Mouse (Mus musculus): ENCODE measurements at regions not wholly inside any gene's neighbourhood (a gene's known extent, or its start where the extent isn't known, plus 50 kb on each side); places are given as distances from the start of the nearest gene placed in this dataset. TPM values are rescaled to one million over a fixed set of nuclear protein-coding genes. Genes with fewer than 3 reads are reported as not detected.

GRCm38 (mm10) chr4:33823850-33824249 is 100.5 kb upstream of the Cnr1 start:
- Histone ChIP-seq H3K4me2 (replicated peaks) (no peak overlapping the region), H3K4me3 (replicated peaks) (no peak overlapping the region), H3K36me3 (no peaks in the 10 kb centered on the region), H3K9ac (replicated peaks) (no peak overlapping the region), H3K9me3 (no peaks in the 10 kb centered on the region), H3K4me1 (replicated peaks) (peaks cover 12% of the 10 kb centered on the region), H3K27ac (no peak overlapping the region), H3K27me3 (no peaks in the 10 kb centered on the region)
- ATAC-seq = no peak
- 2% methylated on average over 5 of the region's 5 CpGs for WGBS

DNA sequence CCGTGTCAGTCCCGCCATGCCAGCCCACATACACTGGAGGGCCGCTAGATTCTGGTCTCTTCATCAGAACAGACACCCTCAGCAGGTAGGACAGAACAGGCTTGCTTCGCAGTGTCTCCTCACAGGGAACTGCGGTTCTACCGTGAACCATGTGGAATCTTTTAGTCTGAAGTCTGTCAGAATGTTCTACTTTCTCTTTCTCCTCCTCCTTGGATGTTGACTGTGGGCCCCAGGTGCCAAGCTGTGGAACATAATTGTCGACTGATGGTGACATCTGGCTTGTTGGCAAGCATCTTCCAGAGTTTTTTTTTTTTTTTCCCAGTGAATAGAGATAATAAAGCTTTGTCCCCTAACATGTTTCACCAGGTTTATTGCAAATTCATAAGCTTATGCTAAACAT is 91.3 kb upstream of the Cnr1 start:
- H3K4me3 ChIP-seq (replicated peaks) = no peak overlapping the region
- no peaks in the 10 kb centered on the region for H3K27me3 ChIP-seq
- H3K27ac ChIP-seq = no peak overlapping the region
- no peak overlapping the region for H3K9ac ChIP-seq (replicated peaks)
- ATAC-seq = no peak
- WGBS = 77% methylated on average over 7 of the region's 7 CpGs
- no peaks in the 10 kb centered on the region for H3K9me3 ChIP-seq
- no peaks in the 10 kb centered on the region for H3K4me1 ChIP-seq (replicated peaks)
- H3K36me3 ChIP-seq = no peaks in the 10 kb centered on the region
- no peak overlapping the region for H3K4me2 ChIP-seq (replicated peaks)

DNA sequence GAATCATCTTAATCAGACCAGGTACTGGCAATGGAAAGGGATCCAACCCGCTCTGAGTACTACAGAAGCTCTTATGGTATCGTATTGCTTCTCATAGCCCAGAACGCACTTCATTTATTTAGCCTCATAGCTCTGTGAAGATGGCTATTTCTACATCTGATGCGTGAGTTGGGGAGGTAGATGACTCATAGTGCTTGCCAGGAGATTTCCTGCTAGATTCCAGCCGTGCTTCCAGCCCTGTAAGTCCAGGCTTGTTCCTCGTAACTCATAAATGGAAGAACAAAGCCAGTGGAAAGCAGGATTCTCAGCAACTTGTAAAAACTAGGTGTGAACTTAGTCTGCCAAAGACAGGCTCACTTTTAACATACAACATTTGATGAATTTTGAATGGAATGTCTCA is 86.0 kb upstream of the Cnr1 start:
- Histone ChIP-seq H3K36me3 (no peaks in the 10 kb centered on the region), H3K9me3 (no peaks in the 10 kb centered on the region), H3K9ac (replicated peaks) (no peak overlapping the region), H3K27ac (no peak overlapping the region), H3K27me3 (no peaks in the 10 kb centered on the region), H3K4me3 (replicated peaks) (no peak overlapping the region), H3K4me1 (replicated peaks) (peaks cover 7% of the 10 kb centered on the region), H3K4me2 (replicated peaks) (no peak overlapping the region)
- 89% methylated on average over 6 of the region's 6 CpGs for WGBS
- no peak for ATAC-seq

- 69% methylated on average over 14 of the region's 14 CpGs for WGBS
- H3K27me3 ChIP-seq = no peaks in the 10 kb centered on the region
- H3K4me1 ChIP-seq (replicated peaks) = peaks cover 7% of the 10 kb centered on the region
- H3K4me2 ChIP-seq (replicated peaks) = no peak overlapping the region
- H3K9me3 ChIP-seq = no peaks in the 10 kb centered on the region
- H3K4me3 ChIP-seq (replicated peaks) = no peak overlapping the region
- H3K9ac ChIP-seq (replicated peaks) = no peak overlapping the region
- peak; percentile 60; the same call in 1 of the 2 replicates for ATAC-seq
- no peaks in the 10 kb centered on the region for H3K36me3 ChIP-seq
- H3K27ac ChIP-seq = no peak overlapping the region
Measured at GRCm38 (mm10) chr4:33840119-33840518, 84.3 kb upstream of the Cnr1 start.

DNA sequence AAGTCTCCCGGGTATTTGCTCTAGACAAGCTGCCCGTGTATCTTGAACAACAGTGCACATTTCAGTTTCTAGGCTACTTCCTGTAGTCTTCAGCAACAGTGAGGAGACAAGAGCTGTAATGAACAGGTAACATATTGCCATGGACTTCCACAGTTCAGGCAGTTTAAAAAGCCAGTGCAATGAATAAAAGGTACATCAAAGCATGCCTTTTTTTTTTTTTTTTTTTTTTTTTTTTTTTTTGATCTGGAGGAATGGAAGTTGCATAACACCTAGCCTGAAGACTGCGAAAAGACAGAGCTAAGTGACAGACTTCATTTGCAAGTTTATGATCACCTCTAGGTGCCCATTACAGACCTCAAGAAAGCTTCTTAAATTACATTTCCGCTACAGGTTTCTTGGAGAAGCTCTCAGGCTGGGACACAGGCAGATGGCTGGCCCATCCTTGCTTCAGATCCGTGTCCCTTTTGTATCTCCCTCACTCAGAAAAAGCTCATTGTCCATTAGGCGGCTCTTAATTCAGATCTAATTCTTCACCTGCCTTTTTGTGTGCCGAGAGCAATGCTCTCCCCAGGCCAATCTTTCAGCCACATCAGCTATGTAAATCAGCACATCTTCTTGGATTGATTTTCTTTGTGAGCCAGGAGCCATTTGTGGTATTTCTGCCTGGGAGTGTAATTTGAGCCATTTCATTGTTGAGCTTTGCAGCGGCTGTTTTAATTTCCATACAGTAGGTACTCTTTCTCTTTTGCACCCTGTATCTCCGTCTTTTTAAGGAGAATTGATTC is 78.6 kb upstream of the Cnr1 start:
- H3K27me3 ChIP-seq = no peaks in the 10 kb centered on the region
- peak overlapping the region; percentile 36 for H3K4me2 ChIP-seq (replicated peaks)
- H3K4me1 ChIP-seq (replicated peaks) = peaks cover 11% of the 10 kb centered on the region
- no peaks in the 10 kb centered on the region for H3K9me3 ChIP-seq
- H3K9ac ChIP-seq (replicated peaks) = peak overlapping the region; percentile 46; the same call in 1 of the 2 replicates
- whole genome bisulfite sequencing = 25% methylated on average over 9 of the region's 9 CpGs
- H3K36me3 ChIP-seq = no peaks in the 10 kb centered on the region
- ATAC-seq = 0 out of 2 replicates have a peak, but pooled peaks have one; percentile 22
- no peak overlapping the region for H3K4me3 ChIP-seq (replicated peaks)
- peak overlapping the region; percentile 44 for H3K27ac ChIP-seq

DNA sequence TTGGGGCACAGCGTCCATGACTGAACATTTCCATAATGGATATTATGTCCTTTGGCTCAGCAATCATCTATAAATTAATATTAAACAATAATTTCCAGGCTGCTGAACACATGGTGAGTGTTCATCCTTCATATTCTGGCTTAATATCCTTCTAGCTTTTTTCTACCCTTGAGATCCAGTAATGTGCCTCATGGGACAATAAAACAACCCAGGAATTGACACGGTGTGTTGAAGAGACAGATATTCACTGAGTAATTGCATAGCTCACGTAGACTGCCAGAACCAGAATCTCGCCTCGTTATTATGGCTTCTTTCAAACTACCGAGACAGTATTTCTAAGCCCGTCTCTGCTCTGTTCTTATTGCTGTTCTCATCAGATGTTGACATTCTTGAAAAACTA is 74.1 kb upstream of the Cnr1 start:
- no peaks in the 10 kb centered on the region for H3K36me3 ChIP-seq
- WGBS = 65% methylated on average over 7 of the region's 7 CpGs
- no peak overlapping the region for H3K4me2 ChIP-seq (replicated peaks)
- no peak overlapping the region for H3K9ac ChIP-seq (replicated peaks)
- no peaks in the 10 kb centered on the region for H3K9me3 ChIP-seq
- peaks cover 11% of the 10 kb centered on the region for H3K4me1 ChIP-seq (replicated peaks)
- no peak overlapping the region for H3K4me3 ChIP-seq (replicated peaks)
- ATAC-seq = no peak
- H3K27me3 ChIP-seq = no peaks in the 10 kb centered on the region
- H3K27ac ChIP-seq = no peak overlapping the region

GRCm38 (mm10) chr4:33852294-33852693 is 72.1 kb upstream of the Cnr1 start:
- no peak overlapping the region for H3K4me3 ChIP-seq (replicated peaks)
- no peak for ATAC-seq
- no peaks in the 10 kb centered on the region for H3K36me3 ChIP-seq
- no peaks in the 10 kb centered on the region for H3K27me3 ChIP-seq
- no peak overlapping the region for H3K27ac ChIP-seq
- no peak overlapping the region for H3K9ac ChIP-seq (replicated peaks)
- H3K4me2 ChIP-seq (replicated peaks) = no peak overlapping the region
- no peaks in the 10 kb centered on the region for H3K4me1 ChIP-seq (replicated peaks)
- H3K9me3 ChIP-seq = no peaks in the 10 kb centered on the region
- WGBS = 85% methylated on average over 5 of the region's 5 CpGs

- Histone ChIP-seq H3K36me3 (no peaks in the 10 kb centered on the region), H3K4me1 (replicated peaks) (no peaks in the 10 kb centered on the region), H3K27me3 (no peaks in the 10 kb centered on the region), H3K9ac (replicated peaks) (no peak overlapping the region), H3K4me2 (replicated peaks) (no peak overlapping the region), H3K27ac (no peak overlapping the region), H3K4me3 (replicated peaks) (no peak overlapping the region), H3K9me3 (no peaks in the 10 kb centered on the region)
- no peak for ATAC-seq
Measured at GRCm38 (mm10) chr4:33855112-33855511, 69.3 kb upstream of the Cnr1 start.

DNA sequence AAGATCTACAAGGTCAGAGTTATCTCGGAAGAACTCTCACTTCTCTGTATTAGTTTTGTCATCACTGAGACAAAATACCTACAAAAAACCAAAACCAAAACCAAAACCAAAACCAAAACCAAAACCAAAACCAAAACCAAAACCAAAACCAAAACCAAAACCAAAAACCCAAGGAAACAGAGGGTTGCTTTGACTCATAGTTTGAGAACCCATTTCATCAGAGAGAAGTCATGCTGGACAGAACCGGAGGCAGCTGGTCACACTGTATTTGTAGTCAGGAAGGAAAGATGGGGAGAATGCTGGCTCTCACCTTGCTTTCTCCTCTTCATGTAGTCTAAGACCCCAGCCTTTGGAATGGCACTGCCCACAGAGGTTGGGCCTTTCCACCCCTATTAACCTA is 57.3 kb upstream of the Cnr1 start:
- WGBS = 88% methylated on average over 2 of the region's 2 CpGs
- H3K27ac ChIP-seq = no peak overlapping the region
- H3K4me2 ChIP-seq (replicated peaks) = no peak overlapping the region
- H3K27me3 ChIP-seq = no peaks in the 10 kb centered on the region
- no peak overlapping the region for H3K4me3 ChIP-seq (replicated peaks)
- H3K4me1 ChIP-seq (replicated peaks) = no peaks in the 10 kb centered on the region
- no peak for ATAC-seq
- no peaks in the 10 kb centered on the region for H3K36me3 ChIP-seq
- H3K9ac ChIP-seq (replicated peaks) = no peak overlapping the region
- no peaks in the 10 kb centered on the region for H3K9me3 ChIP-seq

- WGBS = 36% methylated on average over 5 of the region's 5 CpGs
- Histone ChIP-seq H3K36me3 (no peaks in the 10 kb centered on the region), H3K27ac (no peak overlapping the region), H3K4me2 (replicated peaks) (no peak overlapping the region), H3K9ac (replicated peaks) (no peak overlapping the region), H3K27me3 (no peaks in the 10 kb centered on the region), H3K4me3 (replicated peaks) (no peak overlapping the region), H3K4me1 (replicated peaks) (no peaks in the 10 kb centered on the region), H3K9me3 (no peaks in the 10 kb centered on the region)
- ATAC-seq = no peak
Measured at GRCm38 (mm10) chr4:33869317-33869716, 55.1 kb upstream of the Cnr1 start.

Small RNA genes lying in the stretch of these regions (microRNA-seq; reads per million reads assigned to microRNA genes)
- not detected for gene Gm23304
